Mouse (Mus musculus) CH12.LX (cell line): ENCODE results near the gene Pacs1.

Experiments
- POLR2A ChIP-seq: IDR thresholded peaks from 2 replicates; pipeline ENCODE4 v1.6.1; 2011; ENCODE audit warnings: low read depth, mild to moderate bottlenecking, improper control_type of control experiment, low read length
- ZNF384 ChIP-seq: IDR thresholded peaks from 2 replicates; pipeline ENCODE4 v1.6.1; 2012; ENCODE audit warnings: low read depth, low read length, improper control_type of control experiment, inconsistent platforms

DNA sequence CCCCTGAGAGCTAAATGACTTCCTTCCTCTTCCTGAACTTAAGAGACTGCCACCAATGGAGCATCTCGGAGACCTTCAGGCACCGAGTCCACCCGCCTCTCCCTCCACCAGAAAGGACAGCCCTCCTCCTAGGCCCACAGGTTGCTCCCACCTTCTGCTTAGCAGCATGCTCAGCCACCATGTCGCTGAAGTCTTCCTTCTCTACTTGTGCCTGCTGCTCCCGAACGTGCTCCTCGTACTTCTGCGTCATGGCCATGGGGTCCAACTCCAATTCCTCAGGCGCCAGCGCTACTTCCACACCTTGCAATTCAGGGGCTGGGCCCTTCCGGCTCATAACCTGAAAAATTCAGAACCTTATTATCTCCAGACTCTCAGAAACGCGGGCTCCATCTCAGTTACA, 1.7 kb upstream of the Pacs1 start:
- no peak for TF ChIP-seq POLR2A
- TF ChIP-seq ZNF384 = no peak
